ENCODE assay signal across 10 mouse cellular contexts in genomic region chr12:98322426-98322825, GRCm38 (mm10).
A peak's percentile ranks its signal among the peaks of the same experiment; 100 is the strongest.
DNase-seq lines count a peak whose midpoint lies in the region.
"Had no signal": no experiment of that assay in that cellular context is flagged by ENCODE, and none has a peak within 500 bp of the region (broad histone marks: within the 10 kb centered on the region; RNA-seq: fewer than 3 reads in every experiment).

No protein-coding gene starts in this region.

- peak; percentile 35 to 40 for DNase-seq in cerebellum, adult 18-20 months
- DNase-seq in cerebellum, adult 8-10 months: no peak
- DNase-seq in cerebellum, adult 9-10 months: peak; percentile 58
- no peak for DNase-seq in cerebellum, postnatal 10 days
- DNase-seq in brain, adult 2 months (ENCODE audit: low read depth, low spot score): peak; percentile 72
- DNase-seq in left cerebral cortex, adult 9 months (ENCODE audit: low spot score in 2 of 2): no peak
- DNase-seq: adrenal gland, adult 2 months; adrenal gland, postnatal 10 days; adrenal gland, postnatal 25 days; forebrain, postnatal 0 days had no signal

Comparison
In these comparisons a context has a peak if more than half of its experiments do, and no peak if none do; other contexts are left out.
1. DNase-seq: peak in cerebellum, adult 18-20 months (2 of 2), cerebellum, adult 9-10 months (single experiment) and brain, adult 2 months (single experiment); none in cerebellum, adult 8-10 months (single experiment), cerebellum, postnatal 10 days (0 of 2) and left cerebral cortex, adult 9 months (0 of 2).